Mouse (Mus musculus) gastrocnemius, adult 18-20 months (tissue): ENCODE data around the gene Svbp. TPM values are rescaled to one million over a fixed set of nuclear protein-coding genes. Genes with fewer than 3 reads are reported as not detected.
A peak's percentile ranks its signal among the peaks of the same experiment; 100 is the strongest.

ENCODE experiments used
- DNase-seq: peaks from one replicate; pipeline ENCODE4 v3.0.0; 2021; ENCODE audit warnings: low spot score
- total RNA-seq, 2 experiments: library from RNA; stranded (reverse); gene quantifications; 2 replicates each; pipeline ENCODE4 v1.2.3; 2021

Gene Svbp
- total RNA-seq, 2 experiments from 2014 or later, result 9.3 to 12.2 TPM

GRCm38 (mm10) chr4:119245556-119245955 lies 50.5 kb downstream of the Svbp start:
- DNase-seq, result no peak

- DNase-seq, result no peak
Observed at GRCm38 (mm10) chr4:119245961-119246360, 50.9 kb downstream of the Svbp start.

- no peak for DNase-seq
Observed at GRCm38 (mm10) chr4:119246688-119247225, 51.7 kb downstream of the Svbp start.

- DNase-seq, result peak; percentile 76
Observed at GRCm38 (mm10) chr4:119247462-119248235, 52.5 kb downstream of the Svbp start.

- no peak for DNase-seq
Observed at GRCm38 (mm10) chr4:119248407-119248965, 53.4 kb downstream of the Svbp start.

Other genes starting within 250 kb of the Svbp start
- under 1 TPM; 0.19 to 0.50 TPM for gene Lao1, start 233.7 kb upstream of the Svbp start, total RNA-seq
- 1 to 10 TPM; 6.2 to 7.5 TPM for gene Slc2a1, start 86.6 kb upstream of the Svbp start, total RNA-seq
- 10 to 100 TPM; 18.5 TPM for gene Zfp691, start 21.1 kb upstream of the Svbp start, total RNA-seq
- not detected for gene Ermap, start 5.3 kb upstream of the Svbp start, total RNA-seq
- gene Tmem269, start 22.9 kb downstream of the Svbp start, total RNA-seq, result not detected
- gene AU022252, start 37.4 kb downstream of the Svbp start, total RNA-seq, result 10 to 100 TPM; 24.6 to 28.2 TPM
- 1 to 10 TPM; 9.1 to 9.4 TPM for gene P3h1, start 37.6 kb downstream of the Svbp start, total RNA-seq
- gene Cldn19, start 60.1 kb downstream of the Svbp start, total RNA-seq, result 1 to 10 TPM; 1.3 to 1.9 TPM
- gene Ybx1, start 99.3 kb downstream of the Svbp start, total RNA-seq, result 100 to 1,000 TPM; 659 to 760 TPM
- 1 to 10 TPM; 7.9 to 8.8 TPM for gene Ppih, start 125.2 kb downstream of the Svbp start, total RNA-seq
- not detected for gene Ccdc30, start 220.2 kb downstream of the Svbp start, total RNA-seq
- 1 to 10 TPM; 4.8 to 5.6 TPM for gene Ppcs, start 227.1 kb downstream of the Svbp start, total RNA-seq
- not detected for gene Zmynd12, start 227.5 kb downstream of the Svbp start, total RNA-seq